Mouse (Mus musculus) mouse trophoblast stem cell (cell line): ENCODE results near the gene Prss12.

Experiments used
- in situ Hi-C, 2 experiments: fragments of 300-500 bp; cut with MseI, MboI; formaldehyde crosslinking; loops; 2 replicates in 1 of 2; 3 replicates in 1 of 2; pipeline ENCODE4 v1.15.1; 2025

The Prss12 gene

GRCm38 (mm10) chr3:123446708-123447537 lies at the start of gene Prss12:
Prss12 (plus strand) TSS chr3:123446913.
- in situ Hi-C loops = no loop called here

GRCm38 (mm10) chr3:123397562-123398481 lies 48.9 kb upstream of the Prss12 start:
- in situ Hi-C loops = no loop called here

GRCm38 (mm10) chr3:123404945-123405344 lies 41.8 kb upstream of the Prss12 start:
- in situ Hi-C loops = no loop called here

GRCm38 (mm10) chr3:123411821-123412578 lies 34.7 kb upstream of the Prss12 start:
- in situ Hi-C loops = no loop called here

- in situ Hi-C loops = no loop called here
Observed at GRCm38 (mm10) chr3:123413173-123413572, 33.5 kb upstream of the Prss12 start.

GRCm38 (mm10) chr3:123425647-123426046 lies 21.1 kb upstream of the Prss12 start:
- in situ Hi-C loops = no loop called here

GRCm38 (mm10) chr3:123428005-123428404 lies 18.7 kb upstream of the Prss12 start:
- in situ Hi-C loops = no loop called here

- in situ Hi-C loops = no loop called here
Observed at GRCm38 (mm10) chr3:123429597-123430458, 16.9 kb upstream of the Prss12 start.

- in situ Hi-C loops = no loop called here
Observed at GRCm38 (mm10) chr3:123431951-123432674, 14.6 kb upstream of the Prss12 start.

- in situ Hi-C loops = no loop called here
Observed at GRCm38 (mm10) chr3:123433362-123433761, 13.4 kb upstream of the Prss12 start.

GRCm38 (mm10) chr3:123437608-123438007 lies 9.1 kb upstream of the Prss12 start:
- in situ Hi-C loops = no loop called here

GRCm38 (mm10) chr3:123440490-123440889 lies 6.2 kb upstream of the Prss12 start:
- in situ Hi-C loops = no loop called here

- in situ Hi-C loops = no loop called here
Observed at GRCm38 (mm10) chr3:123444466-123444865, 2.2 kb upstream of the Prss12 start.

- in situ Hi-C loops = no loop called here
Observed at GRCm38 (mm10) chr3:123447538-123448059, 886 bp downstream of the Prss12 start.

GRCm38 (mm10) chr3:123448096-123448495 lies 1.4 kb downstream of the Prss12 start:
- in situ Hi-C loops = no loop called here

- in situ Hi-C loops = no loop called here
Observed at GRCm38 (mm10) chr3:123450107-123450506, 3.4 kb downstream of the Prss12 start.

GRCm38 (mm10) chr3:123452904-123453303 lies 6.2 kb downstream of the Prss12 start:
- in situ Hi-C loops = no loop called here

GRCm38 (mm10) chr3:123459492-123459891 lies 12.8 kb downstream of the Prss12 start:
- in situ Hi-C loops = no loop called here

- in situ Hi-C loops = no loop called here
Observed at GRCm38 (mm10) chr3:123460436-123460835, 13.7 kb downstream of the Prss12 start.

GRCm38 (mm10) chr3:123462264-123462663 lies 15.6 kb downstream of the Prss12 start:
- in situ Hi-C loops = no loop called here
